Mouse (Mus musculus) G1E (cell line): ENCODE results near the gene Cd163. TPM values are rescaled to one million over a fixed set of nuclear protein-coding genes. Genes with fewer than 3 reads are reported as not detected.

Source experiments
- ATAC-seq: 2 replicates; pipeline ENCODE4 v1.8.0; 2016; ENCODE audit warnings: mild to moderate bottlenecking; ENCODE audit not compliant: insufficient number of reproducible peaks, poor library complexity, low FRiP score, severe bottlenecking; ENCODE audit errors: extremely low read depth
- DNase-seq: peaks from one replicate; pipeline ENCODE4 v3.0.0; 2012; ENCODE audit warnings: low spot score
- H3K27me3 ChIP-seq: 2 replicates; pipeline ENCODE4 v1.6.1; 2012; ENCODE audit warnings: mild to moderate bottlenecking, low read length, inconsistent platforms; ENCODE audit not compliant: insufficient read depth
- H3K36me3 ChIP-seq: replicated peaks from 2 replicates; pipeline ENCODE3; 2012; ENCODE audit warnings: mild to moderate bottlenecking, inconsistent platforms
- H3K4me1 ChIP-seq: 2 replicates; pipeline ENCODE4 v1.6.1; 2012; ENCODE audit warnings: low read depth, low read length, inconsistent platforms, mixed read lengths; ENCODE audit not compliant: insufficient read depth
- H3K4me3 ChIP-seq: 2 replicates; pipeline ENCODE4 v1.5.1; 2012; ENCODE audit warnings: low read depth, mild to moderate bottlenecking, inconsistent platforms, low read length, moderate library complexity, mixed read lengths
- H3K9me3 ChIP-seq: replicated peaks from 2 replicates; pipeline ENCODE4 v1.6.1; 2012; ENCODE audit warnings: inconsistent platforms
- CTCF ChIP-seq: IDR thresholded peaks from 2 replicates; pipeline ENCODE4 v1.5.1; 2012; ENCODE audit warnings: low read depth, low read length, inconsistent platforms, mixed read lengths
- GATA1 ChIP-seq: IDR thresholded peaks from 2 replicates; pipeline ENCODE4 v1.6.1; 2012; ENCODE audit warnings: borderline replicate concordance, low read length, inconsistent platforms, mixed read lengths
- GATA2 ChIP-seq: IDR thresholded peaks from 2 replicates; pipeline ENCODE4 v1.6.1; 2012; ENCODE audit warnings: low read depth, low read length, inconsistent platforms, borderline replicate concordance
- POLR2AphosphoS5 ChIP-seq: IDR thresholded peaks from 2 replicates; pipeline ENCODE4 v1.6.1; 2012; ENCODE audit warnings: low read depth, low read length, inconsistent platforms; ENCODE audit not compliant: insufficient replicate concordance
- TAL1 ChIP-seq: conservative IDR thresholded peaks from 2 replicates; pipeline ENCODE4 v1.6.1; 2012; ENCODE audit warnings: low read depth, low read length, inconsistent platforms, mixed read lengths
- polyA plus RNA-seq: library from polyadenylated mRNA; stranded (reverse); fragments of >175 nt; gene quantifications from 2 replicates; pipeline ENCODE4 v1.2.3, GENCODE M21; 2012
- total RNA-seq, 2 experiments: library from RNA; stranded (forward) in 1 of 2; stranded (reverse) in 1 of 2; fragments of 200-1000 nt in 1 of 2; fragments of >200 nt in 1 of 2; fragmentation: Nextera tagmentation in 1 of 2; gene quantifications; 2 replicates each; pipeline ENCODE4 v1.2.3; 2014 to 2017

Gene Cd163
- total and polyA plus RNA-seq, 3 experiments: 0.27 TPM; not detected in 2

DNA sequence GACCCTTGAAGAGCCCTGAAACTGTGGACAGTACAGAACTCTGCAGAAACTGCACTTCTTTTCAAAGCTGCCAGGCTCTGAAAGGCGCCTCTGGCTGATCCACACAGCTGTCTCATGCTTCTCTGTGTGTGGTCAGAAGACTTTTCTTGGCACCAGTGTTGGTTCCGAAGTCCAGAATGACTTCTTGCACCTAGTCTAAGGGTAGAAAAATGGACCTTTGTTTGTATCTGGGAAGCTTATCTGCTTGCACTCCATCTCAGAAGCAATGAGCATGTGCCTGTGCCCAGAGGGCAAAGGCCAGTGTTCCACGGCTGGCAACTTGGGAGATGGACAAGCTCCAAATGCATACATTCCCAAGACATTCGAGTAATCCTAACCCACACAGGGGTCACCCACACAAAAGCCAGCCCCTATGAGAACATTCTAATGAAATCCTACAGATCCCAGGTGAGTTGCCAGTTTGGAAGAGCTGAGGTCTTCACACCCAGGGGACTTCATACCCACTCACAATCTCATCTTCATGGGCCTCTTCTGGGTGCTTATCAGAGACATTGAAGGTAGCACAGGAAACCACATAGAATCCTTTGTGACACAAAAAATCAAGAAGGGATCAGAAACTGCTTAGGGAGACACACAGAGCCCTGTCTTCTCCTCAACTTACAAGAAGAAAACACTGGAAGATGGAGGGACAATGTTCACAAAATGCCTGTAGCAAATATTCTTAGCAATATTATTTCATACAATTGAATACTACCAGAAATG, 73.2 kb downstream of the Cd163 start:
- no peak for DNase-seq
- H3K27me3 ChIP-seq: no peaks in the 10 kb centered on the region
- peaks cover 47% of the 10 kb centered on the region for H3K4me1 ChIP-seq
- no peaks in the 10 kb centered on the region for H3K36me3 ChIP-seq
- TF ChIP-seq GATA1 (no peak), TAL1 (no peak), CTCF (no peak), POLR2AphosphoS5 (no peak), GATA2 (no peak)
- H3K9me3 ChIP-seq: no peaks in the 10 kb centered on the region
- no peak for ATAC-seq
- no peak overlapping the region for H3K4me3 ChIP-seq

DNA sequence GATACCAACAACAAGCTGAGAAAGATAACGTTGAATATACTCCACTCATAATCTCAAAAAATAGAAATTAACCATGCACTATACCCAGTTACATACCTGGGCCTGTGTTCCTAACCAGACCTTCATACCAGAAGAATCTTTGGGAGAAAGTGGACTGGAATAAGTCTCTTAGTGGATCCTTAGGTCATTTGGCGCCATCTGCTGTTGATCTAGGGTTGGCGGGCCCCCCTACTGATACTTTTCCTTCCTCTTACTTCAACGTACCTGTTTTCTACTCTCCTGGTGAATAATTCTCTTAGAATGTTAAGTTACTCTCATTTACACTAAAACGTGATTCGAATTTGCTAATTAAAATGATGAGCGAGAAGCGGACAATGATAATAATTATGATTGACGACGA, 74.9 kb downstream of the Cd163 start:
- Histone ChIP-seq H3K4me3 (no peak overlapping the region), H3K9me3 (no peaks in the 10 kb centered on the region), H3K27me3 (no peaks in the 10 kb centered on the region), H3K36me3 (no peaks in the 10 kb centered on the region), H3K4me1 (peaks cover 37% of the 10 kb centered on the region)
- DNase-seq (no peak), ATAC-seq (no peak)
- no peak for TF ChIP-seq POLR2AphosphoS5
- TF ChIP-seq CTCF: no peak; the same call in 1 of the 2 replicates
- no peak for TF ChIP-seq GATA2
- TF ChIP-seq TAL1: no peak

Other genes starting within 250 kb of the Cd163 start
- not detected in 2 replicates for gene Vmn2r27, start 72.8 kb upstream of the Cd163 start, total RNA-seq (2014; fragmentation: Nextera tagmentation)
- 0.06 and 0.22 TPM in 2 replicates for gene Vmn2r27, start 72.8 kb upstream of the Cd163 start, total RNA-seq (2017)
- gene Vmn2r27, start 72.8 kb upstream of the Cd163 start, polyA plus RNA-seq: not detected in 2 replicates
- 15.8 and 25.0 TPM in 2 replicates for gene Pex5, start 110.4 kb downstream of the Cd163 start, total RNA-seq (2014; fragmentation: Nextera tagmentation)
- gene Pex5, start 110.4 kb downstream of the Cd163 start, total RNA-seq (2017): 21.0 and 22.3 TPM in 2 replicates
- gene Pex5, start 110.4 kb downstream of the Cd163 start, polyA plus RNA-seq: 17.4 and 19.1 TPM in 2 replicates
- gene Clstn3, start 160.1 kb downstream of the Cd163 start, total RNA-seq (2014; fragmentation: Nextera tagmentation): 1.7 and 4.2 TPM in 2 replicates
- gene Clstn3, start 160.1 kb downstream of the Cd163 start, total RNA-seq (2017): 4.6 and 6.2 TPM in 2 replicates
- 10.9 and 11.5 TPM in 2 replicates for gene Clstn3, start 160.1 kb downstream of the Cd163 start, polyA plus RNA-seq
- not detected in 2 replicates for gene C1rl, start 188.5 kb downstream of the Cd163 start, total RNA-seq (2014; fragmentation: Nextera tagmentation)
- 0.05 TPM in 1 of 2 replicates, not detected in the other for gene C1rl, start 188.5 kb downstream of the Cd163 start, total RNA-seq (2017)
- gene C1rl, start 188.5 kb downstream of the Cd163 start, polyA plus RNA-seq: 0.02 and 0.10 TPM in 2 replicates
- not detected in 2 replicates for gene C1ra, start 207.7 kb downstream of the Cd163 start, total RNA-seq (2014; fragmentation: Nextera tagmentation)
- 0.05 and 0.06 TPM in 2 replicates for gene C1ra, start 207.7 kb downstream of the Cd163 start, total RNA-seq (2017)
- gene C1ra, start 207.7 kb downstream of the Cd163 start, polyA plus RNA-seq: not detected in 2 replicates
- gene C1s1, start 237.7 kb downstream of the Cd163 start, total RNA-seq (2014; fragmentation: Nextera tagmentation): not detected in 2 replicates
- gene C1s1, start 237.7 kb downstream of the Cd163 start, total RNA-seq (2017): 0.05 TPM in 1 of 2 replicates, not detected in the other
- gene C1s1, start 237.7 kb downstream of the Cd163 start, polyA plus RNA-seq: not detected in 2 replicates